Mouse (Mus musculus): ENCODE results near the gene Rhebl1.

Rhebl1 gene

GRCm38 (mm10) chr15:98849956-98850600 is 44.3 kb downstream of the Rhebl1 start:
- no peak for DNase-seq (ENCODE audit: low spot score)

GRCm38 (mm10) chr15:98849165-98849564 is 45.2 kb downstream of the Rhebl1 start:
- DNase-seq (ENCODE audit: low spot score): no peak

GRCm38 (mm10) chr15:98846140-98846539 is 48.2 kb downstream of the Rhebl1 start:
- DNase-seq (ENCODE audit: low spot score): no peak

- no peak for DNase-seq (ENCODE audit: low spot score)
These were observed 49.2 kb downstream of the Rhebl1 start for GRCm38 (mm10) chr15:98845149-98845548.

- DNase-seq (ENCODE audit: low spot score): no peak
These were observed 50.6 kb downstream of the Rhebl1 start for GRCm38 (mm10) chr15:98843595-98844223.

GRCm38 (mm10) chr15:98839671-98840585 is 54.4 kb downstream of the Rhebl1 start:
- DNase-seq (ENCODE audit: low spot score): peak; percentile 9

GRCm38 (mm10) chr15:98839161-98839560 is 55.2 kb downstream of the Rhebl1 start:
- DNase-seq (ENCODE audit: low spot score): no peak

- no peak for DNase-seq (ENCODE audit: low spot score)
These were observed 56.6 kb downstream of the Rhebl1 start for GRCm38 (mm10) chr15:98837743-98838103.

GRCm38 (mm10) chr15:98837006-98837742 is 57.2 kb downstream of the Rhebl1 start:
- no peak for DNase-seq (ENCODE audit: low spot score)

- DNase-seq (ENCODE audit: low spot score): no peak
These were observed 59.0 kb downstream of the Rhebl1 start for GRCm38 (mm10) chr15:98835291-98835690.

- DNase-seq (ENCODE audit: low spot score): no peak
These were observed 60.3 kb downstream of the Rhebl1 start for GRCm38 (mm10) chr15:98834059-98834458.

- no peak for DNase-seq (ENCODE audit: low spot score)
These were observed 61.1 kb downstream of the Rhebl1 start for GRCm38 (mm10) chr15:98833281-98833680.

- no peak for DNase-seq (ENCODE audit: low spot score)
These were observed 61.9 kb downstream of the Rhebl1 start for GRCm38 (mm10) chr15:98832161-98833058.

GRCm38 (mm10) chr15:98831684-98832035 is 62.7 kb downstream of the Rhebl1 start:
- DNase-seq (ENCODE audit: low spot score): no peak

GRCm38 (mm10) chr15:98830736-98831683 is 63.3 kb downstream of the Rhebl1 start, which contains the start of gene Prkag1:
Prkag1 (minus strand) TSS chr15:98831521.
- DNase-seq (ENCODE audit: low spot score): peak; percentile 89

Data from urinary bladder, postnatal 10 days (tissue).